ENCODE assay signal across 28 mouse cellular contexts in the genomic region with DNA sequence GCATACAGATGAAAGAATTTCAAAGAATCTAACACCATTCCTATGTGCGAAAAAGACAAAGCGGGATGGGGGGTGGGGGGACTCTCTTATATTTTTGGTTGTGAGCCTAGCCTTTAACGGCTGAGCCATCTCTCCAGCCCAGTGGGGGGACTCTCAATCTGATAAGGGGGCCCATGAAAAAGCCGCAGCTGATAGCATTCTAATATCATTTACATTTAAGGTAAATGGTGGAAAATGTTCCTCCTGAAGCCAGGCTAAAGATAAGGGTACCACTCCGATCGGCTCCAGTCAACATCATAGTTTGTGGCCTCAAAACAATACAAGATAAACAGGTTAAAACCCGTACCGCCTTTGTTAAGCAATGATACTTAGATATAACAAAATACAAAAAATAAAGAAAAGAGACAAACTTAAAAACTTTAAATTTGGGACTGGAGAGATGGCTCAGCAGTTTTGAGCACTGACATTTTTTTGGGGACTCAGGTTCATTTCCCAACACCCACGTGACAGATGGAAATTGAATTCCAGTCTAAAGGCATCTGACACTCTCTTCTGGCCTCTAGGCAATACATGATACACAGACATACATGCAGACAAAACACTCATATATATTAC. TPM values are rescaled to one million over a fixed set of nuclear protein-coding genes. Genes with fewer than 3 reads are reported as not detected.
DNase-seq lines count a peak whose midpoint lies in the region; ATAC-seq and TF ChIP-seq lines count a peak whose summit lies in the region.
"Had no signal": no experiment of that assay in that cellular context is flagged by ENCODE, and none has a peak within 500 bp of the region (broad histone marks: within the 10 kb centered on the region; RNA-seq: fewer than 3 reads in every experiment).

No protein-coding gene starts in this region.

- no peaks in the 10 kb centered on the region for H3K9me3 ChIP-seq in erythroblast, embryonic 14.5 days (ENCODE audit: control insufficient read depth, low read length)
- no peaks in the 10 kb centered on the region for H3K9me3 ChIP-seq in liver, embryonic 14.5 days (ENCODE audit: control insufficient read depth, low read length)
- H3K9me3 ChIP-seq: embryonic facial prominence, embryonic 15.5 days; forebrain, embryonic 13.5 days; G1E; heart, embryonic 10.5 days; heart, embryonic 15.5 days; hindbrain, embryonic 10.5 days; hindbrain, embryonic 15.5 days had no signal

- H3K4me3 ChIP-seq in erythroblast, embryonic 14.5 days (replicated peaks), result peak overlapping the region; percentile 53
- peak overlapping the region; percentile 2 to 34; a peak in 3 of 4 replicates for H3K4me3 ChIP-seq in liver, embryonic 14.5 days (ENCODE audit: insufficient read depth in 1 of 2, low read depth in 2 of 2, low read length in 2 of 2)
- no peak overlapping the region for H3K4me3 ChIP-seq in thymus, adult 2 months (ENCODE audit: control insufficient read depth, insufficient read depth, low read length)
- H3K4me3 ChIP-seq: embryonic facial prominence, embryonic 15.5 days; forebrain, embryonic 13.5 days; gastrocnemius, adult 2 months; heart, embryonic 10.5 days; heart, embryonic 15.5 days; hindbrain, embryonic 10.5 days; hindbrain, embryonic 15.5 days had no signal

- WGBS in liver, embryonic 14.5 days (ENCODE audit: insufficient replicate concordance), result 24% methylated on average over 9 of the region's 9 CpGs
- 98% methylated on average over 9 of the region's 9 CpGs for WGBS in thymus, adult 2 months

- TF ChIP-seq POLR2A in thymus, adult 2 months (IDR thresholded peaks at IDR 0.05; ENCODE audit: control insufficient read depth, extremely low read depth, insufficient read depth, low read length, poor library complexity), result no peak

- H3K9ac ChIP-seq in liver, embryonic 14.5 days (replicated peaks), result peak overlapping the region; percentile 10
- H3K9ac ChIP-seq: embryonic facial prominence, embryonic 15.5 days; forebrain, embryonic 13.5 days; forebrain, postnatal 0 days; heart, embryonic 15.5 days; hindbrain, embryonic 15.5 days had no signal

- peaks cover 30% of the 10 kb centered on the region for H3K4me1 ChIP-seq in erythroblast, embryonic 14.5 days (ENCODE audit: control insufficient read depth)
- H3K4me1 ChIP-seq in liver, embryonic 14.5 days (replicated peaks; ENCODE audit: control insufficient read depth in 2 of 2, insufficient read depth in 2 of 2, low read length in 1 of 2), result peaks cover 5 to 11% of the 10 kb centered on the region in 2 experiments; a peak in 3 of 4 replicates
- H3K4me1 ChIP-seq in thymus, adult 2 months (replicated peaks; ENCODE audit: control insufficient read depth, insufficient read depth, low read length), result no peaks in the 10 kb centered on the region; the same call in 1 of the 2 replicates
- H3K4me1 ChIP-seq: embryonic facial prominence, embryonic 15.5 days; forebrain, embryonic 13.5 days; heart, embryonic 10.5 days; heart, embryonic 15.5 days; hindbrain, embryonic 10.5 days; hindbrain, embryonic 15.5 days had no signal

- H3K27ac ChIP-seq in liver, embryonic 14.5 days, result peak overlapping the region; percentile 77
- no peak overlapping the region for H3K27ac ChIP-seq in thymus, adult 2 months (ENCODE audit: control insufficient read depth, insufficient read depth, low read length)
- H3K27ac ChIP-seq: embryonic facial prominence, embryonic 15.5 days; forebrain, embryonic 13.5 days; gastrocnemius, adult 2 months; heart, embryonic 10.5 days; heart, embryonic 15.5 days; hindbrain, embryonic 10.5 days; hindbrain, embryonic 15.5 days had no signal

- H3K27me3 ChIP-seq in erythroblast, embryonic 14.5 days (ENCODE audit: control insufficient read depth), result no peaks in the 10 kb centered on the region
- no peaks in the 10 kb centered on the region for H3K27me3 ChIP-seq in liver, embryonic 14.5 days (ENCODE audit: control insufficient read depth, insufficient read depth, low read length)
- no peaks in the 10 kb centered on the region for H3K27me3 ChIP-seq in thymus, adult 2 months (ENCODE audit: control insufficient read depth, insufficient read depth, low read length)
- H3K27me3 ChIP-seq: embryonic facial prominence, embryonic 15.5 days; forebrain, embryonic 13.5 days; heart, embryonic 15.5 days; hindbrain, embryonic 15.5 days; Patski had no signal

- peak; percentile 37 for DNase-seq in liver
- no peak for DNase-seq in liver, embryonic 14.5 days (ENCODE audit: low read depth in 3 of 3, low spot score in 3 of 3)
- DNase-seq in urinary bladder, postnatal 4 days (ENCODE audit: low spot score in 2 of 2), result no peak
- DNase-seq in left cerebral cortex, adult 9 months (ENCODE audit: low spot score in 2 of 2), result no peak
- no peak for DNase-seq in thymus, adult 2 months
- DNase-seq: adrenal gland, postnatal 25 days; B cell, adult 2 months; cerebellum, adult 11 months; cerebellum, adult 8-10 months; cerebellum, postnatal 14 days; embryo, embryonic 11 days; forebrain, postnatal 0 days; gastrocnemius, adult 2 months; gastrocnemius, postnatal 25 days; heart, adult 18-20 months had no signal

- no peak for ATAC-seq in erythroblast, adult 5-6 weeks (replicated peaks; ENCODE audit: low FRiP score, poor library complexity, severe bottlenecking)
- peak; percentile 73 for ATAC-seq in liver, embryonic 14.5 days (ENCODE audit: insufficient read depth)
- peak; percentile 20 for ATAC-seq in megakaryocyte progenitor cell, adult 5-6 weeks (replicated peaks; ENCODE audit: poor library complexity)
- ATAC-seq: activated CD4-positive, CD25-positive, alpha-beta regulatory T cell, adult 4 months; CD4-positive, CD25-positive, alpha-beta regulatory T cell, adult 4 months; forebrain, embryonic 13.5 days; forebrain, postnatal 0 days; Patski had no signal

- peak overlapping the region; percentile 70 for H3K4me2 ChIP-seq in liver, embryonic 14.5 days (ENCODE audit: low read depth)
- H3K4me2 ChIP-seq: embryonic facial prominence, embryonic 15.5 days; forebrain, embryonic 13.5 days; heart, embryonic 15.5 days; hindbrain, embryonic 15.5 days had no signal

- TF ChIP-seq EP300 in liver, embryonic 14.5 days (IDR thresholded peaks at IDR 0.05; ENCODE audit: low read depth), result no peak

- TF ChIP-seq CTCF in liver, embryonic 14.5 days (IDR thresholded peaks at IDR 0.05; ENCODE audit: low read depth), result no peak
- TF ChIP-seq CTCF in thymus, adult 2 months (IDR thresholded peaks at IDR 0.05; ENCODE audit: borderline replicate concordance, control insufficient read depth, extremely low read depth, insufficient read depth, low read length, poor library complexity), result no peak

- H3K36me3 ChIP-seq in erythroblast, embryonic 14.5 days (ENCODE audit: control insufficient read depth), result peaks cover 82% of the 10 kb centered on the region
- peaks cover 32% of the 10 kb centered on the region for H3K36me3 ChIP-seq in liver, embryonic 14.5 days (replicated peaks; ENCODE audit: control insufficient read depth, insufficient read depth, low read depth)
- peaks cover 10% of the 10 kb centered on the region for H3K36me3 ChIP-seq in thymus, adult 2 months (ENCODE audit: control insufficient read depth, insufficient read depth, low read length)
- H3K36me3 ChIP-seq: G1E; hindbrain, embryonic 15.5 days had no signal

RNA-seq across cellular contexts. Expression of a gene that starts 20.5 kb away (rescaled TPM):
- polyA plus RNA-seq in erythroblast, embryonic 14.5 days (2012), result 0.04 and 0.11 TPM in 2 replicates
- total RNA-seq in erythroblast, adult 5-6 weeks (2015; ENCODE audit: low replicate concordance), result 6.3 and 7.7 TPM in 2 replicates
- total RNA-seq in erythroblast, adult 5-6 weeks (2017; ENCODE audit: low replicate concordance), result 7.4 and 14.8 TPM in 2 replicates
- polyA plus RNA-seq in liver, embryonic 14.5 days (2012; rRNA removed), result 2.2 and 2.7 TPM in 2 replicates
- 3.5 and 3.6 TPM in 2 replicates for polyA plus RNA-seq in liver, embryonic 14.5 days (2014; fragmentation: Nextera tagmentation; extraction: Ambion mirVana)
- total RNA-seq in megakaryocyte progenitor cell, adult 5-6 weeks (2015), result 23.2 and 24.1 TPM in 2 replicates
- 22.1 and 33.9 TPM in 2 replicates for total RNA-seq in megakaryocyte progenitor cell, adult 5-6 weeks (2017)
- polyA plus RNA-seq in thymus, adult 2 months (2012; rRNA removed), result 2.6 and 4.8 TPM in 2 replicates
- polyA plus RNA-seq: G1E had no signal
